Mouse (Mus musculus) lung, adult 2 months (tissue): ENCODE results near the gene Icmt.

ENCODE experiments used
- CTCF ChIP-seq: fragments of 200-500 bp; IDR thresholded peaks from 2 replicates; pipeline ENCODE4 v1.5.1; 2011; ENCODE audit warnings: mild to moderate bottlenecking, low read length, control low read depth; ENCODE audit not compliant: insufficient read depth
- POLR2A ChIP-seq: fragments of 200-500 bp; IDR thresholded peaks from 2 replicates; pipeline ENCODE4 v1.6.1; 2011; ENCODE audit warnings: low read depth, mild to moderate bottlenecking, control low read depth, low read length, borderline replicate concordance; ENCODE audit errors: extremely low read depth

GRCm38 (mm10) chr4:152267748-152268369 lies 29.2 kb upstream of the Icmt start:
- TF ChIP-seq CTCF (no peak), POLR2A (no peak)
